Mouse (Mus musculus) heart, postnatal 0 days (tissue): ENCODE data around the gene Ppp1r15b. TPM values are rescaled to one million over a fixed set of nuclear protein-coding genes. Genes with fewer than 3 reads are reported as not detected.
A peak's percentile ranks its signal among the peaks of the same experiment; 100 is the strongest.

Source experiments
- ATAC-seq: fragments of 200-750 bp; cut with Nextera tagmentation; 2 replicates; pipeline ENCODE4 v1.8.0; 2017; ENCODE audit warnings: low read depth, moderate number of reproducible peaks, moderate library complexity; ENCODE audit not compliant: insufficient read depth
- DNase-seq: peaks from one replicate; pipeline ENCODE4 v3.0.0-alpha.2; 2016; ENCODE audit warnings: low spot score
- H3K27ac ChIP-seq: fragments of 300-500 bp; sonication (generic); 2 replicates; pipeline ENCODE4 v1.5.1; 2014; ENCODE audit warnings: low read depth, mild to moderate bottlenecking
- H3K27me3 ChIP-seq: fragments of 300-500 bp; sonication (generic); 2 replicates; pipeline ENCODE4 v1.6.1; 2014; ENCODE audit warnings: low read length, mixed read lengths; ENCODE audit not compliant: control insufficient read depth, insufficient read depth
- H3K36me3 ChIP-seq: fragments of 300-500 bp; sonication (generic); replicated peaks from 2 replicates; pipeline ENCODE4 v1.6.1; 2014; ENCODE audit warnings: low read length, mixed read lengths; ENCODE audit not compliant: control insufficient read depth, insufficient read depth
- H3K4me1 ChIP-seq: fragments of 300-500 bp; sonication (generic); 2 replicates; pipeline ENCODE4 v1.6.1; 2014; ENCODE audit warnings: antibody characterized with exemption; ENCODE audit not compliant: control insufficient read depth, insufficient read depth
- H3K4me2 ChIP-seq: fragments of 300-500 bp; sonication (generic); 2 replicates; pipeline ENCODE4 v1.6.1; 2014; ENCODE audit warnings: low read depth, mild to moderate bottlenecking, low read length, moderate library complexity
- H3K4me3 ChIP-seq: fragments of 300-500 bp; sonication (generic); 2 replicates; pipeline ENCODE4 v1.5.1; 2014; ENCODE audit warnings: low read depth, low read length
- H3K9ac ChIP-seq: fragments of 300-500 bp; sonication (generic); replicated peaks from 2 replicates; pipeline ENCODE4 v1.6.1; 2014; ENCODE audit warnings: low read depth, low read length, mixed read lengths
- H3K9me3 ChIP-seq: fragments of 300-500 bp; sonication (generic); replicated peaks from 2 replicates; pipeline ENCODE4 v1.6.1; 2016; ENCODE audit warnings: low read length; ENCODE audit not compliant: control insufficient read depth
- CTCF ChIP-seq: IDR thresholded peaks from 2 replicates; pipeline ENCODE4 v1.5.1; 2016; ENCODE audit warnings: antibody characterized with exemption, control low read depth, low read depth
- EP300 ChIP-seq: IDR thresholded peaks from 2 replicates; pipeline ENCODE4 v1.6.1; 2016; ENCODE audit warnings: antibody characterized with exemption, low read depth
- WGBS: fragments of 180-500 bp; shearing (Covaris S2); extraction: QIAGEN DNeasy Blood & Tissue Kit; methylation state at CpG from one replicate; pipeline ENCODE4 v1.1.7; 2014; 5-methylcytosine and 5-hydroxymethylcytosine counted together
- polyA plus RNA-seq: library from polyadenylated mRNA; unstranded; fragments of >200 nt; fragmentation: Nextera tagmentation; extraction: Ambion mirVana; gene quantifications from 2 replicates; pipeline ENCODE4 v1.2.1, GENCODE M21; 2015
- total RNA-seq: library from RNA; depleted of rRNA; stranded (reverse); fragments of >200 nt; gene quantifications from 2 replicates; pipeline ENCODE4 v1.2.3, GENCODE M21; 2014; ENCODE audit warnings: low replicate concordance

The Ppp1r15b gene
- total and polyA plus RNA-seq, 2 experiments from 2014 or later, result 12.2 to 24.4 TPM

DNA sequence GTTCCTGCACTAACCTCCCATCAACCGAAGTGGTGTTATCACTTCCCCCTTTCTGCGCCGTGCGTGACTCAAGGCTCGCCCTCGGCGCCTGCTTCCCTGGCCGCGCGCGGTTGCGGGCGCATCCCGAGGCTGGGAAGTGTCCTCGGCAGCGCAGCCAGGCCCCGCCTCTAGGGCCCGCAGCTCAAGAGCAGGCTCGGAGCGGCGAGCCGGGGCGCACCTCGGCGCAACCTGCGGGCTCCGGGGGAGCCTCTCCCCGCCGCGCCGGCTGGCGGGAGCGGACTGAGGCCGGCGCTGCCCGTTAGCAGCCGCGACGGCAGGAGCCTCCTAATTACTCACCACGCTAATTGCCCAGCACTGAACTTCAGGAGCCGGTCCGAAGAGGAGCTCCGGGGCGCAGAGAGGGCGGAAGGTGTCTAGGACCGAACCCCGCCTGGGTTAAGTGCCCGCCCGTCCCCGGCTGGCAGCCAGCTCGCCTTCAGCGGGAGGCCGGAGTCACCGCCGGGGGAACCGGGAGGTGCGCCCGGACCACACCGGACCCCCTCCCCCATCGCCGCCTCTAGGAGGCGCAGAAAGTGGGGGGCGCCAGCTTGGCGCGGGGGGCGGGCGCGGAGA, 33.0 kb downstream of the Ppp1r15b start, which contains the start of gene Plekha6:
Plekha6 (plus strand) TSS at position 391 of the 612 bp plus-strand sequence.
- peak within 1 kb of the TSS; percentile 88 for H3K4me2 ChIP-seq
- TF ChIP-seq CTCF, result no peak
- no peak for TF ChIP-seq EP300
- peak within 1 kb of the TSS; percentile 58 for H3K4me3 ChIP-seq
- no peaks in the 10 kb centered on the region for H3K9me3 ChIP-seq
- peaks cover 65% of the 10 kb centered on the region for H3K27me3 ChIP-seq
- H3K4me1 ChIP-seq, result peaks cover 17% of the 10 kb centered on the region
- DNase-seq (no peak), ATAC-seq (peak; percentile 12; the same call in 1 of the 2 replicates)
- no peaks in the 10 kb centered on the region for H3K36me3 ChIP-seq
- H3K27ac ChIP-seq, result no peak within 1 kb of the TSS
- H3K9ac ChIP-seq, result peak within 1 kb of the TSS; percentile 40
- under 1% methylated on average over 65 of the region's 68 CpGs for WGBS

DNA sequence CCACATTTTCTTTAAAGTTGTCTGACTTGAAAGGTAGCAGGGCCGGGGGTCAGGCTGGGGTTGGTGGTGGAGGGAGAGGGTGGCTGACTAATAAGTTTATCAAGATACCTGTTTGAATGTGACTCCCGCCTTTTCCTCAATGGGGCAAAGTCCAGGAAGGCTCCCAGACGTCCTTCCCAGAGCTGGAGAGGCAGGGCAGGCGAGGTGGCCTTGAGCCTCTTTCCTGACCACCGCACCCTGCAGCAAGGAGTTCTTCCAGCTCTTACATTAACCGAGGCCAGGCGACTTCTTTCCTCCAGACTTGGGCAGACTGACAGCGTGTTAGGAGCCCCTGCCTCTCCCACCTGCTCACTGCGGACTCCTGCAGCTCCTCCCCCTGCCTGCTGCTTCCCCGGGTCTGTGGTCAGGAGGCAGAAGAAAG, 33.7 kb downstream of the Ppp1r15b start:
- Histone ChIP-seq H3K9me3 (no peaks in the 10 kb centered on the region), H3K27me3 (peaks cover 65% of the 10 kb centered on the region), H3K36me3 (no peaks in the 10 kb centered on the region), H3K4me2 (peak overlapping the region; percentile 88), H3K4me1 (peaks cover 12% of the 10 kb centered on the region), H3K9ac (no peak overlapping the region), H3K4me3 (peak overlapping the region; percentile 58), H3K27ac (no peak overlapping the region)
- TF ChIP-seq EP300 (no peak), CTCF (no peak)
- no peak for ATAC-seq
- no peak for DNase-seq
- WGBS, result 7% methylated on average over 10 of the region's 10 CpGs

DNA sequence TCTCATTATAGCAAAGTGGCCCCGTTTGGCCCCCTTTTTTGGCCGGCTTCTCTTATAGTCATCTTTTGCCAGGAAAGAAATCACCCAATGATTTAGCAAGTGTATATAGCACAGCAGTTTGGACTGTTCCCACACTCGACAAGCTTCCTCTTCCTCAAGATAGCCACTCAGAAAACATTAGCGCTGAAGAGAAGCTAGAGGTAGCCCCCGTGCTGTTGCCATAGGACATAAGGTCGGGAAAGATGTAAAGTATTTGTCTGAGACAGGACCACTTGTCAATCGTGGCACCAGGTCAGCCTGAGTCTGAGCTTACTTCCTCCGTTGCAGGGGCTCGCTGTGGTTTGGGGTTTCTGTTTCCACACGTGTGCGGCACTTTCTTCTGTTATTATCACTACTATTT, 34.2 kb downstream of the Ppp1r15b start:
- H3K4me2 ChIP-seq, result no peak overlapping the region
- no peak overlapping the region for H3K9ac ChIP-seq
- DNase-seq, result no peak
- TF ChIP-seq EP300 (no peak), CTCF (no peak)
- H3K4me1 ChIP-seq, result peaks cover 12% of the 10 kb centered on the region
- peaks cover 65% of the 10 kb centered on the region for H3K27me3 ChIP-seq
- WGBS, result 41% methylated on average over 11 of the region's 11 CpGs
- no peak overlapping the region for H3K27ac ChIP-seq
- no peak for ATAC-seq
- H3K9me3 ChIP-seq, result no peaks in the 10 kb centered on the region
- no peak overlapping the region for H3K4me3 ChIP-seq
- no peaks in the 10 kb centered on the region for H3K36me3 ChIP-seq

DNA sequence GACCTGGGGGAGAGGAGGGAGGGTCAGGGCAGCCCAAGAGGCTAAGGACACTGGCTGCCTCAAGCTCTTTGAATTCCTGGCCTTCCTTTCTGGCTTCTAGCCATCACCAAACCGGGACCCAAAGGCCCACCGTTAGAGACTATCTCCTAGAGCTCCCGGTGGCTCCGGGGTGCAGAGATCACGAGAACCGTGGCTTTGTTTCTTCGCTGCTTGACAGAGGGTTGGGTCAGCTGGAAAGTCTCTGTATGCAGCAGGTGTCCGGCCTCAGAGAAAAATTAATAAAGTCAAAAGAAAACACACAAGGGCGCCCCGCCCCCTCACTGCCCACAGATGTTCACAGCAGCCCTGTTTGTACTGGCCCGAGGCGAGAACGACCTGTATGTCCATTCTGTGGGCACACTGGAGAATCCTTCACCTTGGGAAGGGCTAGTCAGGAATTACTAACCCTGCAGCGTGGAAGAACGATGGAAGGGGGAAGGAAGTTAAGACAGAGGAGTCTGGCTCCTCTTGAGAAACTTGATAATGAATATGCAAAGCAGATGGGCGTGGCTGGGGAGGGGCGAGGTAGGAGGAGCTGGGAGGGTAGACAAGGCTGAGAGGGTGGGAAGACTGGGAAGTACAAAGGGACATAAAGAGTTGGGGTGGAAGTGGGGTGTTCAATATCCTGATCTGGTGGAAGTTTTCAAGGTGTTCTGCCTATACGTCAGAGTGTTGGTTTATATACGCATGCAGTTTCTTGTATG, 37.5 kb downstream of the Ppp1r15b start:
- WGBS, result 35% methylated on average over 19 of the region's 19 CpGs
- no peak overlapping the region for H3K4me2 ChIP-seq

DNA sequence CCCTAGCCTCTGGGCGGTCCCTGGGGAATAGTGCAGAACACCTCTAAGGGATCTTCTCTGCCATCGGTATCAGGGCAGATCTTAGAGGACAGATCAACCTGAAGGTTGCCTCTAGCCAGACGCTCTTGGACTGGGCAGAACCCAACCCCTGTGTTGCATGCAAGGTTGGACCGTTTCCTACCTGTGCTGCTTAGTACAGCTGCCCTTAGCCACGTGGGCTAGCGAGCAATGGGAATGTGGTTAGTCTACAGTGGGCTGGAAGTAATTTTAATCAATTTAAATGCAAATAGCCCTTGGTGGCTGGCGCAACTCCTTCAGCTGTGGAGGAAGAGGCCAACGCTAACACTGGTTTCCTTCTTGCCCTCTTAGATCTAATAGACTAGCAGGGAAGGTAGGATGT, 39.3 kb downstream of the Ppp1r15b start:
- DNase-seq (no peak), ATAC-seq (no peak)
- H3K4me1 ChIP-seq, result no peaks in the 10 kb centered on the region
- H3K27ac ChIP-seq, result no peak overlapping the region
- H3K4me2 ChIP-seq, result no peak overlapping the region
- no peak for TF ChIP-seq CTCF
- no peak for TF ChIP-seq EP300
- 86% methylated on average over 8 of the region's 8 CpGs for WGBS
- H3K36me3 ChIP-seq, result no peaks in the 10 kb centered on the region
- no peak overlapping the region for H3K4me3 ChIP-seq
- H3K27me3 ChIP-seq, result peaks cover 22% of the 10 kb centered on the region; the same call in 1 of the 2 replicates
- H3K9me3 ChIP-seq, result no peaks in the 10 kb centered on the region
- H3K9ac ChIP-seq, result no peak overlapping the region

More for the DNA sequence above, 37.5 kb downstream of the Ppp1r15b start:
- Histone ChIP-seq H3K4me3 (no peak overlapping the region), H3K9ac (no peak overlapping the region), H3K4me1 (peaks cover 11% of the 10 kb centered on the region), H3K27ac (no peak overlapping the region), H3K9me3 (no peaks in the 10 kb centered on the region), H3K27me3 (peaks cover 39% of the 10 kb centered on the region), H3K36me3 (no peaks in the 10 kb centered on the region)
- TF ChIP-seq EP300, result no peak
- TF ChIP-seq CTCF, result no peak
- ATAC-seq, result no peak
- DNase-seq, result no peak
